Mouse (Mus musculus): Measurements from ENCODE around the gene Etfbkmt. TPM values are rescaled to one million over a fixed set of nuclear protein-coding genes. Genes with fewer than 3 reads are reported as not detected.

Etfbkmt gene
- polyA plus RNA-seq, 1 experiment: 3.7 TPM

DNA sequence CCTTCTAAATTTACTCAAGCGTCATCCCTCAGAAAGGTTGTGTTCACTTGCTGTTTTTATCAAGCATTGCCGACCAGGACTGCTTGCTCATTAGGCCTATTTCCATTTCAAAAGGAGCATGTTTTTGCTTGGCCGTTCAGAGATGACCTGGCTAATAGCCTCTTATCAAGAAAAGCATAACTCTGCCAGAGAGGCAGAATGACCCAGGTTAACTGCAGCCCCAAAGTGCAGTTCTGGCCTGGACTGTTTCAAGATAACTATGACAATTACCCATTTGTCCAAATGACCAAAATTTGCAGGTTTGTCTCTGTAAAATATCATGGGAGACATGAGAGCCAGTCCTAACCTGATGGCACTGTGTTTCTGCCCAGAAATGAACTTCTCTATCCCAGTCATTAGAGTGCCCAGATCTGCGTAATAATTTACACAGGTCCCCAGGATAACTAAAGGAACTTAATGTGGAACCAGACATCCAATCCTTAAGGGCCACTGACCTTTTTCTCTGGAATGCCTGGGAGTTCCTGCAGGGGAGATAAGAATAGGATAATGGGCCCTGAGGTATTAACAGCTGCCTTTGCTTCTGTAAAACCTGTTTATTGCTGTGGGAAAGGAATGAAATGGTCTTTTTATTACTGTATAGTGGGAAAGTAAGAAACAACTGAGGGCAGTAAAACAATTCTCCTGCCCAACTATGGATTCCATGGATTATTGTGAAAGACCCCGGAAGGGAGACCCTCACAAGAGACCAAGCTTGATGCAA, 5.1 kb upstream of the Etfbkmt start:
- no peak overlapping the region for H3K4me3 ChIP-seq (replicated peaks; ENCODE audit: insufficient read depth, low read depth, low read length)
- 44% methylated on average over 5 of the region's 5 CpGs for WGBS
- DNase-seq: no peak
- no peaks in the 10 kb centered on the region for H3K27me3 ChIP-seq (ENCODE audit: control insufficient read depth, insufficient read depth, low read length)
- TF ChIP-seq POLR2A (IDR thresholded peaks at IDR 0.05; ENCODE audit: borderline replicate concordance, insufficient read depth, low read length): no peak
- no peak for TF ChIP-seq CTCF (IDR thresholded peaks at IDR 0.05; ENCODE audit: borderline replicate concordance, insufficient read depth, low read depth, low read length)
- H3K27ac ChIP-seq (ENCODE audit: insufficient read depth, low read length): no peak overlapping the region
- no peaks in the 10 kb centered on the region for H3K4me1 ChIP-seq (ENCODE audit: control insufficient read depth, insufficient read depth, low read length)

DNA sequence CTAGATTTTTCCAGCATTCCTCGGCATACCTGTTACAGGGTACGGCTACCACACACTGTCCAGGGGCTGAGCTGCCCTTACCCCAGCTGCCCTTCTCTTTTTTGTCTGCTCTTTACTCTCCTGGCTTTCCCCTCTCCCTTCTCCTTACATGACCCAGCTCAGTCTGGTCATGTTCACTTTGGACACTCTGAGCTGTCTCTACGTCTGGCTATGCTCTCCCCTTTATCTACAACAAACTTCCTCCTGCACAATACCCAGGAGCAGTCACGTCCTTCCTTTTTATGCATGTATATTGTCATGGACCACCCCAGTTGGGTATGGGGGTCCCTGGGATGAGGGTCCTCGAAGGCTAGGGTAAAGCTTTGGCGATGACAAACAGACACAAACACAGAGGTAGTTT, 4.0 kb upstream of the Etfbkmt start:
- TF ChIP-seq CTCF (IDR thresholded peaks at IDR 0.05; ENCODE audit: borderline replicate concordance, insufficient read depth, low read depth, low read length): no peak
- no peak for TF ChIP-seq POLR2A (IDR thresholded peaks at IDR 0.05; ENCODE audit: borderline replicate concordance, insufficient read depth, low read length)
- WGBS: 80% methylated on average over 6 of the region's 6 CpGs
- H3K27ac ChIP-seq (ENCODE audit: insufficient read depth, low read length): no peak overlapping the region
- DNase-seq: no peak
- H3K4me3 ChIP-seq (replicated peaks; ENCODE audit: insufficient read depth, low read depth, low read length): no peak overlapping the region
- H3K27me3 ChIP-seq (ENCODE audit: control insufficient read depth, insufficient read depth, low read length): no peaks in the 10 kb centered on the region
- no peaks in the 10 kb centered on the region for H3K4me1 ChIP-seq (ENCODE audit: control insufficient read depth, insufficient read depth, low read length)

DNA sequence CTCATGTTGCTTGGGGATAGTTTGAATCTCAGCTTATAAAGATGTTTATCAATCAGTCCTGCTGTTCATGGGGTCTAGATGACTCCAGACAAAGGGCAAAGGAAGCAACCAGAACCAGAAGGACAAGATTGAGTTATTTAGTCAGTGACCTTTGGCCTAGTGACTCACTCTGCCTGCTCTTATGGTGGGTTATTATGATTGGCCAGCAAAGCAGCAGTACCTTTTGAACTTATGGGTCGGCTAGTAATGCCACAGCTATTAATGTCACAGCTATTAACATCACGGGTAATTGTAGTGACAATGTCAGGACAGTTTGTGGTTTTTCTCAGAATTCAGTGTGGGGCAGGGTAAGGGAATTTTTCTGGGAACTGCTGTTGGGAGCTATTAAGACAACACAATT, 1.7 kb upstream of the Etfbkmt start:
- TF ChIP-seq POLR2A (IDR thresholded peaks at IDR 0.05; ENCODE audit: borderline replicate concordance, insufficient read depth, low read length): no peak
- TF ChIP-seq CTCF (IDR thresholded peaks at IDR 0.05; ENCODE audit: borderline replicate concordance, insufficient read depth, low read depth, low read length): no peak

DNA sequence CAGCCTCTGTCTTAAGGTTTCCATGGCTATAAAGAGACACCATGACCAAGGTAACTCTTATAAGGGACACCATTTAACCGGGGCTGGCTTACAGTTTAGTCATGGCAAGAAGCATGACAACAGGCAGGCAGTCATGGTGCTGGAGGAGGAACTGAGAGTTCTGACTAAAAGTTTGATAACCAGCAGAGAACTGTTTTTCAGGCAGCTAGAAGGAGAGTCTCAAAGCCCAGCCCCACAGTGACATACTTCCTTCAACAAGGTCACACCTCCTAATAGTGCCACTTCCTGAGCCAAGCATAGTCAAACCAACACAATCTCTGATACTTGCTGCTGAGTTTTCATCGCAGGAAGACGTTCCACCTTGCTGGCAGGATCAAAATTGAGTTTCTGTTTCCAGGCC, 638 bp upstream of the Etfbkmt start:
- DNase-seq: no peak
- no peaks in the 10 kb centered on the region for H3K27me3 ChIP-seq (ENCODE audit: control insufficient read depth, insufficient read depth, low read length)
- WGBS: 87% methylated on average over 3 of the region's 3 CpGs
- no peak overlapping the region for H3K4me3 ChIP-seq (replicated peaks; ENCODE audit: insufficient read depth, low read depth, low read length)
- H3K4me1 ChIP-seq (ENCODE audit: control insufficient read depth, insufficient read depth, low read length): no peaks in the 10 kb centered on the region
- H3K27ac ChIP-seq (ENCODE audit: insufficient read depth, low read length): no peak overlapping the region
- TF ChIP-seq POLR2A (IDR thresholded peaks at IDR 0.05; ENCODE audit: borderline replicate concordance, insufficient read depth, low read length): no peak
- no peak for TF ChIP-seq CTCF (IDR thresholded peaks at IDR 0.05; ENCODE audit: borderline replicate concordance, insufficient read depth, low read depth, low read length)

More for the DNA sequence above, 1.7 kb upstream of the Etfbkmt start:
- no peak overlapping the region for H3K27ac ChIP-seq (ENCODE audit: insufficient read depth, low read length)
- H3K4me3 ChIP-seq (replicated peaks; ENCODE audit: insufficient read depth, low read depth, low read length): no peak overlapping the region
- H3K27me3 ChIP-seq (ENCODE audit: control insufficient read depth, insufficient read depth, low read length): no peaks in the 10 kb centered on the region
- H3K4me1 ChIP-seq (ENCODE audit: control insufficient read depth, insufficient read depth, low read length): no peaks in the 10 kb centered on the region
- DNase-seq: no peak
- WGBS: 80% methylated on average over 2 of the region's 2 CpGs

DNA sequence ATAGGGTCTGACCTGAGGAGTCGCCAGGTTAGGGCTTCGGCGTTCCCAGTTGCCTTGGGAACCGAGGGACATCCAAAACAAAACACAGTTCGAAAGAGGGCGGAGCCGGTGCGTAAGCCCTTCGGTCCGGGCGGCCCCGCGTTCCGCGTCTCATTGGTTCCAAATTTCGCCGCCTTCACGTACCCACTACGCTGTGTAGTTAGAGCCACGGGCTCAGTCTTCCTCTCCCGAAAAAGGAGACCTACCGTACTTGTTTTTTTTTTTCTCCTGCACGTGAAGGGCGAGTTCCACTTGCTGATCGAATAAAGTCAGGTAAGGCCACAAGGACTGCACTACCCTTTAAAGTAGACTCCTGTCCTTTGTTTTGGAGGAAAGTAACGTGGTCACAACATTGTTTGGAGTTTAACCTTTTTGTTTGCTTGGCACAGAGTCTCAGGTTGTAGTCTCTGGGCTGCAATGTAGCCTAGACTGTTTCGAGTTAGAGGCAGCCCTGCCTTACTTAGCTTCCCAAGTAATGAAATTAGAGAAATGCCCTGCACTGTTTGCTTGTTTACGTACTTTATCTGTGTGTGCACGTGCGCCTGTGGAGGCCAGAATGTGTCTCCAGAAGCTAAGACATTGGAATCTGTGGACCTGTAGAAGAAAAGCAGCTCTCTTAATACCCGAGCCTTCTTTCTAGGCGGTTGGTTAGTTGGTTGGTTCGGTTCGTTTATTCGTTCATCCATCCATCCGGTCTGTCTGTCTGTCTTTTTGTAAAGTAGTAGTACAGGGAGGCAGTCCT, 1.9 kb downstream of the Etfbkmt start:
- DNase-seq: peak; percentile 69 to 74
- 4% methylated on average over 36 of the region's 36 CpGs for WGBS
- Histone ChIP-seq H3K27me3 (ENCODE audit: control insufficient read depth, insufficient read depth, low read length) (no peaks in the 10 kb centered on the region), H3K27ac (ENCODE audit: insufficient read depth, low read length) (no peak overlapping the region), H3K4me3 (replicated peaks; ENCODE audit: insufficient read depth, low read depth, low read length) (peak overlapping the region; percentile 65), H3K4me1 (ENCODE audit: control insufficient read depth, insufficient read depth, low read length) (no peaks in the 10 kb centered on the region)
- TF ChIP-seq CTCF (IDR thresholded peaks at IDR 0.05; ENCODE audit: borderline replicate concordance, insufficient read depth, low read depth, low read length) (no peak), POLR2A (IDR thresholded peaks at IDR 0.05; ENCODE audit: borderline replicate concordance, insufficient read depth, low read length) (no peak)

DNA sequence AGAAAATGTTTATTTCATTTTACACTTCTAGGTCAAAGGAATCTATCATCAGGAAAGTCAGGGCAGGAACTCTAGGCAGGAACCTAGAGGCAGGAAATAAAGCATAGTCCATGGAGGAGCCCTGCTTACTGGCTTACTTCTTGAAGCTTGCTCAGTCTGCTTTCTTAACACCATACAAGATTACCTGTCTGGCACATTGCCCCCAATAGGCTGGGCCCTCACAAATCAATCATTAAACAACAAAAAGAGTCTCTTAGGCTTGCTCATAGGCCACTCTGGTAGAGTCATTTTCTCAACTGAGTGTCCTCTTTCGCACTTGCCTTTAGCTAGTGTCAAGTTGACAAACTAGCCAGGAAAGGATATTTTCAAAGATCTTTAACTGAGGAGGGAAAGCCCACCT, 5.5 kb downstream of the Etfbkmt start:
- WGBS: 100% methylated on average over 1 of the region's 1 CpGs
- Histone ChIP-seq H3K27me3 (ENCODE audit: control insufficient read depth, insufficient read depth, low read length) (no peaks in the 10 kb centered on the region), H3K4me3 (replicated peaks; ENCODE audit: insufficient read depth, low read depth, low read length) (no peak overlapping the region), H3K4me1 (ENCODE audit: control insufficient read depth, insufficient read depth, low read length) (no peaks in the 10 kb centered on the region), H3K27ac (ENCODE audit: insufficient read depth, low read length) (no peak overlapping the region)
- TF ChIP-seq POLR2A (IDR thresholded peaks at IDR 0.05; ENCODE audit: borderline replicate concordance, insufficient read depth, low read length) (no peak), CTCF (IDR thresholded peaks at IDR 0.05; ENCODE audit: borderline replicate concordance, insufficient read depth, low read depth, low read length) (no peak)
- DNase-seq: no peak

DNA sequence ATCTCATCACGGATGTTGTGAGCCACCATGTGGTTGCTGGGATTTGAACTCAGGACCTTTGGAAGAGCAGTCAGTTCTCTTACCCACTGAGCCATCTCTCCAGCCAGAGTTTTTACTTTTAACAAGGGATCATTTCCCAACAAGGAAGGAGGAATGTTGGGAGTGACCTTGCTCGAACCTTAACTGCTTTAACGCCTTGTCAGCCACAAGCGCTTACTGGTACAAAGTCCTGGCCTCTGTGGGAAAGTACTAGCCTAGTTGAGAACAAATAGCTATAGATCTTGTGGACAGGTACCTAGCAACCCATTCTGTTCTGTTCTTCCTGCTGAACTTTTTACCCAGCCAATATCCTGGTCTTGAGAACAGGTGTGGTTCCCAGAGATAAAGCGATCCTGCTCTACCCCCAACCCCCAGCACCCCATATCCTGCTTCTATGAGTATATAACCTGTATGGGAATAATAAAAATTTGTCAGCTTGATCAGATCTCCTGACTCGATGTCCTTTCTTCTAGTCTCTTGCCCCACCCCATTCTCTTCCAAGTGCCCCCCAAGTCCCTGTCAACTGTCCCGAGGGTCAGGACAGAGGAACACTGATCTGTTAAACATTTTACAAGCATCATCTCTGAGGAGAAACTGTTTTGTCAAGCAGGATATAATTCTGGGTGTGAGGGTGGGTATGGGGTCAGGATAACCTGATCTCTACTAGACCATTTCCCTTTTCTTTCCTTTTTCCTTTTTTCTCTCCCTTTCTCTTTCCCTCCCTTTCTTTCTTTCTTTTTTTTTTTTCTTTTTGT, 9.0 kb downstream of the Etfbkmt start:
- no peak overlapping the region for H3K4me3 ChIP-seq (replicated peaks; ENCODE audit: insufficient read depth, low read depth, low read length)
- no peak for TF ChIP-seq CTCF (IDR thresholded peaks at IDR 0.05; ENCODE audit: borderline replicate concordance, insufficient read depth, low read depth, low read length)
- TF ChIP-seq POLR2A (IDR thresholded peaks at IDR 0.05; ENCODE audit: borderline replicate concordance, insufficient read depth, low read length): no peak
- 94% methylated on average over 7 of the region's 7 CpGs for WGBS
- no peak overlapping the region for H3K27ac ChIP-seq (ENCODE audit: insufficient read depth, low read length)
- no peaks in the 10 kb centered on the region for H3K4me1 ChIP-seq (ENCODE audit: control insufficient read depth, insufficient read depth, low read length)
- H3K27me3 ChIP-seq (ENCODE audit: control insufficient read depth, insufficient read depth, low read length): no peaks in the 10 kb centered on the region
- DNase-seq: no peak
